Mouse (Mus musculus) heart, embryonic 14.5 days (tissue): ENCODE data around the gene Lrch1. TPM values are rescaled to one million over a fixed set of nuclear protein-coding genes. Genes with fewer than 3 reads are reported as not detected.

Source experiments
- ATAC-seq: fragments of 200-750 bp; cut with Nextera tagmentation; 2 replicates; pipeline ENCODE4 v1.8.0; 2017; ENCODE audit warnings: low read depth, moderate TSS enrichment; ENCODE audit not compliant: insufficient number of reproducible peaks, insufficient read depth, low FRiP score
- H3K27ac ChIP-seq, 2 experiments: fragments of 200-500 bp in 1 of 2; fragments of 300-500 bp in 1 of 2; sonication (generic) in 1 of 2; replicated peaks in 1 of 2; 2 replicates each; pipeline ENCODE4 v1.5.1; 2012 to 2014; ENCODE audit warnings: low read depth in 2 of 2, low read length in 2 of 2, control low read depth in 1 of 2, mild to moderate bottlenecking in 1 of 2, mixed read lengths in 1 of 2; ENCODE audit not compliant: control insufficient read depth in 1 of 2, insufficient read depth in 1 of 2
- H3K27me3 ChIP-seq: fragments of 300-500 bp; sonication (generic); 2 replicates; pipeline ENCODE4 v1.6.1; 2014; ENCODE audit warnings: mild to moderate bottlenecking, low read length, control low read depth; ENCODE audit not compliant: control insufficient read depth, insufficient read depth
- H3K36me3 ChIP-seq: fragments of 300-500 bp; sonication (generic); 2 replicates; pipeline ENCODE4 v1.6.1; 2014; ENCODE audit warnings: mild to moderate bottlenecking, control low read depth, low read length, mixed read lengths; ENCODE audit not compliant: control insufficient read depth, insufficient read depth
- H3K4me1 ChIP-seq, 2 experiments: fragments of 200-500 bp in 1 of 2; fragments of 300-500 bp in 1 of 2; sonication (generic) in 1 of 2; 2 replicates each; pipeline ENCODE4 v1.6.1; 2012 to 2014; ENCODE audit warnings: low read length in 2 of 2, control low read depth in 1 of 2, mixed read lengths in 1 of 2; ENCODE audit not compliant: control insufficient read depth in 2 of 2, insufficient read depth in 2 of 2
- H3K4me2 ChIP-seq: fragments of 300-500 bp; sonication (generic); 2 replicates; pipeline ENCODE4 v1.6.1; 2014; ENCODE audit warnings: mild to moderate bottlenecking, low read length
- H3K4me3 ChIP-seq, 2 experiments: fragments of 200-500 bp in 1 of 2; fragments of 300-500 bp in 1 of 2; sonication (generic) in 1 of 2; 2 replicates each; pipeline ENCODE4 v1.5.1; 2012 to 2014; ENCODE audit warnings: low read length in 2 of 2, mild to moderate bottlenecking in 2 of 2, control low read depth in 1 of 2, low read depth in 1 of 2, moderate library complexity in 1 of 2; ENCODE audit not compliant: control insufficient read depth in 1 of 2, insufficient read depth in 1 of 2
- H3K9ac ChIP-seq: fragments of 300-500 bp; sonication (generic); 2 replicates; pipeline ENCODE4 v1.6.1; 2014; ENCODE audit warnings: mild to moderate bottlenecking, low read length
- H3K9me3 ChIP-seq: fragments of 300-500 bp; sonication (generic); 2 replicates; pipeline ENCODE4 v1.6.1; 2016; ENCODE audit warnings: low read length, control low read depth; ENCODE audit not compliant: control insufficient read depth
- WGBS: fragments of 180-500 bp; shearing (Covaris S2); extraction: QIAGEN DNeasy Blood & Tissue Kit; methylation state at CpG from one replicate; pipeline ENCODE4 v1.1.7; 2014; 5-methylcytosine and 5-hydroxymethylcytosine counted together
- polyA plus RNA-seq: library from polyadenylated mRNA; unstranded; fragments of >200 nt; fragmentation: Nextera tagmentation; extraction: Ambion mirVana; gene quantifications from 2 replicates; pipeline ENCODE4 v1.2.1, GENCODE M21; 2014

Lrch1 gene
- polyA plus RNA-seq, 1 experiment from 2014 or later, result 11.4 TPM

DNA sequence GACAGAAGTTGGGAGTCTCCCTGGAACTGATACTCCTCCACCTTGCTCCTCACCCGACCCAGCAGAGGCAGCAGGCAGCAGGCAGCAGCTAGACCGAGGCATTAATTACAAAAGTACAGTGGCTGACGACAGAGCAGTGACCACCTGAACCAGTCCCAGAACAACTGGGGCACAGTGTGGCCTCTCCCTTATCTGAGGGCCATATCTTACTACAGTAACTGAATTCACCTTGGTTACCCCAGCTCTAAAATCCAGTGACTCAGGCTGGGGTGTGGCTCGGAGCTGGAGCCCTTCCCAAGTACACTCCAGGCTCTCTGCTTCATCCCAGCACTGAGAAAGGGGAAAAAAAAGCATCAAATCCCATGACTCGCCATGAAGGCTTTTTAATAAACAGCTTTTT, 37.3 kb downstream of the Lrch1 start:
- Histone ChIP-seq H3K4me3 (no peak overlapping the region), H3K36me3 (no peaks in the 10 kb centered on the region), H3K9ac (no peak overlapping the region), H3K27me3 (no peaks in the 10 kb centered on the region), H3K4me2 (no peak overlapping the region), H3K9me3 (no peaks in the 10 kb centered on the region), H3K4me1 (peaks cover 15 to 35% of the 10 kb centered on the region in 2 experiments), H3K27ac (peak overlapping the region in 1 of 2 experiments; percentile 49; a peak in 2 of 4 replicates)
- WGBS, result 46% methylated on average over 5 of the region's 5 CpGs
- no peak for ATAC-seq

DNA sequence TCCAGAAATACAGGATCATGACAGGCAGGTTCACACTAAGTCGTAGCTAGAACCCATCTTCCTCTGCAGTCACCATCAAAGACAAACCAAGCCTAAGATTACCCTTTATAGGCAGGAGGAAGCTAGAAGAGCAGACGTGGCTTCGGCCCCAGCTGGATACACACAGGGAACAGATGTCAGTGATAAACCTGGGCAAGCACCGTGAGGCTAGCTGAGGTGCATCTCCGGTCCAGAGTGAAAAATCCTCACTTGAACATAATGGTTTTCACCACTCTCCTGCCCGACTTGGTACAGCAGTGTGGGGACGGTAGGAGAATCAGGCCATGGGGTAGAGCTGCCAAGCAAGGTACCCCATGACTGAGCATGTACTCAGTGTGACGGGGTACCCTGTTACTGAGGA, 38.7 kb downstream of the Lrch1 start:
- H3K4me3 ChIP-seq, result no peak overlapping the region
- no peak overlapping the region for H3K9ac ChIP-seq
- no peaks in the 10 kb centered on the region for H3K9me3 ChIP-seq
- no peaks in the 10 kb centered on the region for H3K36me3 ChIP-seq
- H3K4me2 ChIP-seq, result no peak overlapping the region
- no peaks in the 10 kb centered on the region for H3K27me3 ChIP-seq
- ATAC-seq, result no peak
- H3K4me1 ChIP-seq, result peaks cover 9 to 38% of the 10 kb centered on the region in 2 experiments
- H3K27ac ChIP-seq, result no peak overlapping the region
- WGBS, result 72% methylated on average over 8 of the region's 8 CpGs

DNA sequence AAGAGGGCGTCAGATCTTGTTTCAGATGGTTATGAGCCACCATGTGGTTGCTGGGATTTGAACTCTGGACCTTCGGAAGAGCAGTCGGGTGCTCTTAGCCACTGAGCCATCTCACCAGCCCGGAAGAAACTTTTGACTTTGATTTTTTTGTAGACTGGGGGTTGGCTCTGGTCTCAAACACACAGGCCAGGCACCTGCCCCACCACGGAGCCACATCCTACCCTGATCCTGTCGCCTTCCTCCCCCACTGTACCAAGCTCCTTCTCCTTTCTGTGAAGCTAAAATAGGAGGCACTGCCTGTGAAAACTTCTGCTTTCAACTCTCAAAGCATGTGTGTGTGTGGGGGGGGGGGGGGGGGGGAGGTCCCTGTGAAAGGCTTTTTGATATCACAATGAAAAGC, 39.4 kb downstream of the Lrch1 start:
- 91% methylated on average over 5 of the region's 6 CpGs for WGBS
- Histone ChIP-seq H3K27me3 (no peaks in the 10 kb centered on the region), H3K36me3 (no peaks in the 10 kb centered on the region), H3K4me2 (no peak overlapping the region), H3K27ac (no peak overlapping the region), H3K4me3 (no peak overlapping the region), H3K4me1 (peaks cover 12 to 40% of the 10 kb centered on the region in 2 experiments), H3K9me3 (no peaks in the 10 kb centered on the region), H3K9ac (no peak overlapping the region)
- no peak for ATAC-seq

DNA sequence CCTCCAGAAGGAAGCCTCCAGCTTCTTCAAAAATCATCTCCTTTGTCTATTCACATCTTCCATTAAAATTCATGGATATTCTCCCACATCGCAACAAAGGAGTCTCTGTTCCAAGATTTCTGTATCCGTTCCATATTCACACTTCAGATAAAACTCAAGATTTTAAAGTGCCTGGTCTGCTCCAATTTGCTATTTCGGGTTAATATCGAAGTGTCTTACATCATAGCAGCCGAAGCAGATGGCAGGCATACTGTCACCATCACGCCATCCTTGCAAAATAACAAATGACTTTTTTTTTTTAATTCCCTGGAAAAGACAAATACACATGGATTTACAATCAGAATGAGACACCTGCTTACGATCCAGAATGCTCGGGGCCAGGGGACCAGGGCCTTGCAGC, 40.0 kb downstream of the Lrch1 start:
- WGBS, result 89% methylated on average over 8 of the region's 8 CpGs
- Histone ChIP-seq H3K9ac (no peak overlapping the region), H3K4me3 (no peak overlapping the region), H3K27me3 (no peaks in the 10 kb centered on the region), H3K4me2 (no peak overlapping the region), H3K27ac (no peak overlapping the region), H3K9me3 (no peaks in the 10 kb centered on the region), H3K36me3 (no peaks in the 10 kb centered on the region), H3K4me1 (peaks cover 17 to 45% of the 10 kb centered on the region in 2 experiments)
- no peak for ATAC-seq

DNA sequence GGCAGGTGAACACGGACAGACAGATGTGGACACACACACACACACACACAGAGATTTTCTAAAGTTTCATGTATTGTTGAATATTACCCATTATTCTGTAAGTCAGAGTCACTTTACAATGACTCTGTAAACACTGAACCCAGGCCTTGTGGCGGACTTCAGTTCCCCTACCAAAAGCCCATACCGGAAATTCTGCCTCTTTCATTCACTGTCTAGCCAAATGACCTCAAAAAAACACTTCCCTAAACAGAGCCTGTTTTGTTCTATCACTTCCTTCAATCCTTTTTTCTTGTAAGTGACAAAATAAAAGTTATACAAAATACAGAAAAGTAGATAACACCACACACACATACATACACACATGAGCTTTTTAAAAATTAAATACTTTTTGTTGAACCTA, 41.7 kb downstream of the Lrch1 start:
- Histone ChIP-seq H3K9me3 (no peaks in the 10 kb centered on the region), H3K36me3 (no peaks in the 10 kb centered on the region), H3K9ac (no peak overlapping the region), H3K4me1 (peaks cover 15 to 46% of the 10 kb centered on the region in 2 experiments), H3K4me3 (no peak overlapping the region), H3K27me3 (no peaks in the 10 kb centered on the region), H3K4me2 (no peak overlapping the region), H3K27ac (no peak overlapping the region)
- WGBS, result 77% methylated on average over 3 of the region's 3 CpGs
- ATAC-seq, result no peak

DNA sequence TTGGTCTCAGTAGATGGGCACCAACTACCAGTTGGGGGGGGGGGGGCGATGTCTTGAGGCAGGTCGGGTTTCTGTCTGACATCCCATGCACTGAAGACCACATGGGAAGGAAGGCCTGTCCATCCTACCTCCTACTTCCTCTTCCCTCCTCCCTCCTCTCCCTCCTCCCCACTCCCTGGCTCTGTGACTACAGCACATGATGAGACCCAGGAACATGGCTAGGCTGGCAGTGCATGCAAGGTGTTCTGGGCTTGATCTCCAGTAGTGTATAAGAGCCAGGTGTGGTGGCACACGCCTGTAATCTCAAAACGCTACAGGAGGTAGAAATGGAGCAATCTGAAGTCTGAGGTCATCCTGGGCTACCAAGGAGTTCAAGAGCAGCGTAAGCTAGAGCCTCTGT, 43.2 kb downstream of the Lrch1 start:
- WGBS, result 89% methylated on average over 5 of the region's 5 CpGs
- peaks cover 25 to 51% of the 10 kb centered on the region in 2 experiments for H3K4me1 ChIP-seq

DNA sequence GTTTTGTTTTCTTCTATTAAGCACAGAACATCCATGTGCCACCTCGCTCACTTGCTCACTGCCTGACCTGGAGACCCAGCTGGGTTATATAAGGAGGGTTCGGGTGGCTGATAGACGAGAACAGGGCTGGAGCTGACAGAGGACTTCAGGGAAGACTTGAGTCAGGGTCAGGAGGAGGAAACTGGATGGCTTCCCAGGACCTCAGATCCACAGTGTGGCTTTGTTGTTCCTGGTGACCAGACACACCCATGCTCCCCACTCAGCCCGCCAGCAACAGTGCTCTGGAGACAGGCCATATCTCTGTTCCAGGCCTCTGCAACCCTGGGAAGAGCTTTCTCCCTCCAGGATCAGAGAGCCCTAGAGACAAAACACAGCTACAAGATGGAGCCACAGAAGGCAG, 44.6 kb downstream of the Lrch1 start:
- Histone ChIP-seq H3K36me3 (no peaks in the 10 kb centered on the region), H3K27ac (peak overlapping the region in 1 of 2 experiments; percentile 53; a peak in 1 of 4 replicates), H3K4me3 (no peak overlapping the region), H3K9ac (no peak overlapping the region), H3K9me3 (no peaks in the 10 kb centered on the region), H3K4me1 (peaks cover 28 to 53% of the 10 kb centered on the region in 2 experiments), H3K4me2 (no peak overlapping the region), H3K27me3 (no peaks in the 10 kb centered on the region)
- WGBS, result 40% methylated on average over 4 of the region's 4 CpGs
- ATAC-seq, result peak; percentile 41; the same call in 1 of the 2 replicates

More for the DNA sequence above, 43.2 kb downstream of the Lrch1 start:
- Histone ChIP-seq H3K9ac (no peak overlapping the region), H3K9me3 (no peaks in the 10 kb centered on the region), H3K4me3 (no peak overlapping the region), H3K36me3 (no peaks in the 10 kb centered on the region), H3K4me2 (no peak overlapping the region), H3K27ac (no peak overlapping the region), H3K27me3 (no peaks in the 10 kb centered on the region)
- no peak for ATAC-seq

GRCm38 (mm10) chr14:74900705-74901369, 46.8 kb downstream of the Lrch1 start:
- Histone ChIP-seq H3K9me3 (no peaks in the 10 kb centered on the region), H3K27me3 (no peaks in the 10 kb centered on the region), H3K4me3 (no peak overlapping the region), H3K4me2 (peak overlapping the region; percentile 49), H3K4me1 (peaks cover 28 to 50% of the 10 kb centered on the region in 2 experiments), H3K9ac (peak overlapping the region; percentile 35; the same call in 1 of the 2 replicates), H3K27ac (peak overlapping the region; percentile 83 to 94), H3K36me3 (no peaks in the 10 kb centered on the region)
- 49% methylated on average over 8 of the region's 8 CpGs for WGBS
- no peak for ATAC-seq
